Mouse (Mus musculus): ENCODE results near the gene Slc10a1. TPM values are rescaled to one million over a fixed set of nuclear protein-coding genes. Genes with fewer than 3 reads are reported as not detected.

The Slc10a1 gene
- polyA plus RNA-seq, 1 experiment from 2014 or later: not detected

DNA sequence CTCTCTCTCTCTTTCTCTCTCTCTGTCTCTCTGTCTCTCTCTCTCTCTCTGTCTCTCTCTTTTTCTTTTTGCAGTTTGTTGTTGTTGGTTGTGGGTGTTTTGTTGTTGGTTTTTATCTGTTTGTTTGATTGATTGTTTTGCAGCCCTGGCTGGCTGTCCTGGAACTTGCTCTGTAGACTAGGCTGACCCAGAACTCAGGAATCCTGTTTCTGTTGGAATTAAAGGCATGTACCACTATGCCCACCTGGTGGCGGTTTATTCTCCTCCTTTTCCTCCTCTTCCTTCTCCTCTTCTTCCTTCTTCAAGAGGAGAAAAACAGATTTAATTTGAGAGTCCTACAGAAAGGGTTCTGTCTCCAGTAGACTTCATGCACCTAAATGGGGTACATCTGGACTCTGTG, 41.0 kb downstream of the Slc10a1 start:
- 100% methylated on average over 1 of the region's 1 CpGs for WGBS (ENCODE audit: missing documents)
- no peak overlapping the region for H3K27ac ChIP-seq
- no peaks in the 10 kb centered on the region for H3K79me2 ChIP-seq (ENCODE audit: inconsistent target)
- H3K4me3 ChIP-seq (ENCODE audit: inconsistent target): no peak overlapping the region
- H3K36me3 ChIP-seq (ENCODE audit: inconsistent target): no peaks in the 10 kb centered on the region

DNA sequence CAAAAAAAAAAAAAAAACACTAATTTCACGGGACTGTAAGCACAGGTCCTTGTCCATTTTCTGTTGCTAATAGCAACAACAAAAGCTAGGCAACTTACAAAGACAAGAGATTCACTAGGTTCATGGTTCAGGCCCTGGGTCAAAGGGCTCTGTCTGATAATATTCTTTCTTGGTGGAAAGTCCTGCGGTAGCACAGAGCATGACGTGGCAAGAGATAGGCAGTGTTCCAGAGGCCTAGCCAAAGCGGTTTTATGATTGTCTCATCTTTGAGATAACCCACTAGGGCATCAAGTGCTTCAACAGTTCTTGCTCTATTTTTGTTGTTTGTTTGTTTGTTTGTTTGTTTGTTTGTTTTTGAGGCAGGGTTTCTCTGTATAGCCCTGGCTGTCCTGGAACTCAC, 42.0 kb downstream of the Slc10a1 start:
- Histone ChIP-seq H3K4me3 (ENCODE audit: inconsistent target) (no peak overlapping the region), H3K79me2 (ENCODE audit: inconsistent target) (no peaks in the 10 kb centered on the region), H3K27ac (no peak overlapping the region), H3K36me3 (ENCODE audit: inconsistent target) (no peaks in the 10 kb centered on the region)
- WGBS (ENCODE audit: missing documents): 93% methylated on average over 4 of the region's 4 CpGs

GRCm38 (mm10) chr12:80925919-80926318, 42.6 kb downstream of the Slc10a1 start:
- Histone ChIP-seq H3K4me3 (ENCODE audit: inconsistent target) (no peak overlapping the region), H3K79me2 (ENCODE audit: inconsistent target) (no peaks in the 10 kb centered on the region), H3K27ac (no peak overlapping the region), H3K36me3 (ENCODE audit: inconsistent target) (no peaks in the 10 kb centered on the region)
- WGBS (ENCODE audit: missing documents): 91% methylated on average over 7 of the region's 7 CpGs

- Histone ChIP-seq H3K27ac (no peak overlapping the region), H3K79me2 (ENCODE audit: inconsistent target) (no peaks in the 10 kb centered on the region), H3K36me3 (ENCODE audit: inconsistent target) (no peaks in the 10 kb centered on the region), H3K4me3 (ENCODE audit: inconsistent target) (no peak overlapping the region)
- 78% methylated on average over 3 of the region's 3 CpGs for WGBS (ENCODE audit: missing documents)
Observed at GRCm38 (mm10) chr12:80924205-80924604, 44.3 kb downstream of the Slc10a1 start.

GRCm38 (mm10) chr12:80923602-80924001, 44.9 kb downstream of the Slc10a1 start:
- H3K36me3 ChIP-seq (ENCODE audit: inconsistent target): no peaks in the 10 kb centered on the region
- H3K79me2 ChIP-seq (ENCODE audit: inconsistent target): no peaks in the 10 kb centered on the region
- H3K4me3 ChIP-seq (ENCODE audit: inconsistent target): no peak overlapping the region
- WGBS (ENCODE audit: missing documents): 96% methylated on average over 5 of the region's 5 CpGs
- no peak overlapping the region for H3K27ac ChIP-seq

- 37% methylated on average over 7 of the region's 7 CpGs for WGBS (ENCODE audit: missing documents)
- no peak overlapping the region for H3K4me3 ChIP-seq (ENCODE audit: inconsistent target)
- no peak overlapping the region for H3K27ac ChIP-seq
- H3K36me3 ChIP-seq (ENCODE audit: inconsistent target): no peaks in the 10 kb centered on the region
- no peaks in the 10 kb centered on the region for H3K79me2 ChIP-seq (ENCODE audit: inconsistent target)
Observed at GRCm38 (mm10) chr12:80922869-80923268, 45.6 kb downstream of the Slc10a1 start.

DNA sequence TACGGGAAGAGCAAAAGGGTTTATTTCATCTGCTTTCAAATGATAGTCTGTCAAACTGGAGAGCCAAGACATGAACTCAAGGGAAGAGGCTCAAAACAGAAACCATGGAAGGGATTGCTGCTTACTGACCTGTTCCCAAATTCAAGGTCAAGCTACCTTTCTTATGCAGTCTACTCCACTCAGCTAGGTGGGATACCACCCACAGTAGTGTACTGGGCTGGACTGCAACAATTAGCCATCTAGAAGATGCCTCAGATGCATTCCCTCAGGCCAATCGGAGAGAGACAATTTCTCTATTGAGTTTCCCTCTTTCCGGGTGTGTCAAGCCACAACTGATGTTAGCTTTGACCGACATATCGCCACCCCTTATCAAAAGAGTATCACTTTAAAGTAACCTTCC, 47.2 kb downstream of the Slc10a1 start:
- Histone ChIP-seq H3K27ac (no peak overlapping the region), H3K4me3 (ENCODE audit: inconsistent target) (no peak overlapping the region), H3K36me3 (ENCODE audit: inconsistent target) (no peaks in the 10 kb centered on the region), H3K79me2 (ENCODE audit: inconsistent target) (no peaks in the 10 kb centered on the region)
- 97% methylated on average over 5 of the region's 5 CpGs for WGBS (ENCODE audit: missing documents)

DNA sequence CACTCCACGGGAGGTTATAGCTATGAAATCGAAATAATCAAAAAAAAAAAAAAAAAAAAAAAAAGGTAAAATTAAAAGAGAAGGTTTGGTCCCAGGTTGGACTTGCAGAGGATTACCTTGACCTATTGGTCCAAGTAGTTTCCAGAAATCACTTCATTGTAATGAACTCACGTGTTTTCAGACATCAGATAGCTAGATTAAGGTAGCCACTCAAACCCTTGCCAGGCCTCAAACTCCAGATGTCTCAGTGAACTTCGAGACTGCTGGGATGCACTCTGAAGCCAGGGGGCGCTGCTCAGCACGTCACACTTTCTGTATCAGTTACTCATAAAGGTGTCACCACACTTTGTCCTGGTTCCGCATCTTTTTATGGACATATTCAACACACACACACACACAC, 50.7 kb downstream of the Slc10a1 start:
- Histone ChIP-seq H3K79me2 (ENCODE audit: inconsistent target) (no peaks in the 10 kb centered on the region), H3K36me3 (ENCODE audit: inconsistent target) (no peaks in the 10 kb centered on the region), H3K4me3 (ENCODE audit: inconsistent target) (no peak overlapping the region), H3K27ac (no peak overlapping the region)
- 47% methylated on average over 6 of the region's 7 CpGs for WGBS (ENCODE audit: missing documents)

- no peaks in the 10 kb centered on the region for H3K36me3 ChIP-seq (ENCODE audit: inconsistent target)
- no peak overlapping the region for H3K4me3 ChIP-seq (ENCODE audit: inconsistent target)
- 93% methylated on average over 7 of the region's 8 CpGs for WGBS (ENCODE audit: missing documents)
- no peak overlapping the region for H3K27ac ChIP-seq
- H3K79me2 ChIP-seq (ENCODE audit: inconsistent target): no peaks in the 10 kb centered on the region
Observed at GRCm38 (mm10) chr12:80909631-80910030, 58.9 kb downstream of the Slc10a1 start.

Other genes with a start within 250 kb of the Slc10a1 start
- gene Ccdc177, start 208.0 kb downstream of the Slc10a1 start, polyA plus RNA-seq (2018): not detected in 3 replicates
- gene Susd6, start 178.2 kb downstream of the Slc10a1 start, polyA plus RNA-seq (2018): 67.3 to 91.5 TPM (median 72.0 TPM) in 3 replicates
- gene Srsf5, start 23.2 kb downstream of the Slc10a1 start, polyA plus RNA-seq (2018): 244 to 534 TPM (median 325 TPM) in 3 replicates
- gene Smoc1, start 58.1 kb upstream of the Slc10a1 start, polyA plus RNA-seq (2018): 0.09 to 0.14 TPM (median 0.09 TPM) in 3 replicates

Measured in macrophage (primary cell).